Mouse (Mus musculus): Measurements from ENCODE around the gene Sdf4.

The Sdf4 gene

GRCm38 (mm10) chr4:156054606-156055005 is 61.9 kb downstream of the Sdf4 start:
- DNase-seq (ENCODE audit: inconsistent ontology term): no peak

GRCm38 (mm10) chr4:156055173-156055572 is 62.5 kb downstream of the Sdf4 start:
- DNase-seq (ENCODE audit: inconsistent ontology term): no peak

DNA sequence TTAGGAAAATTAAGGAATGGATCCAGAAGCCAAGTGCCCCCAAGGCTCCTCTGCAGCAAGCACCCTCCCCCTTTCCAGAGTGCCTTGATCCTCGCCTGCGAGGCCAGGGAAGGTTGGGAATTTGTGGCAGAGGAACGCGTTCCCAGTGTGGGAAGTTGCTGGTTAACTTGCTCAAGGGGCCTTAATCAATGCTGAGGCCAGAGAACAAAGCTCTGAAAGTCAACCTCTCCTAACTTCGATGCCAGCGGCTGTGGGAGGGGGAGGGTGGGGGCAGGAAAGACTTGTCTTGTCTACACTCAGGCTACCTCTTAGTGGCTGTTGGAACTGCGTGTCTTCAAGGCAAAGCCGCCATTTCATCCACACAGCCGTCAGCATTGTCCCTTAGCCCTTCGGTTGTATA is 65.0 kb downstream of the Sdf4 start:
- no peak for DNase-seq (ENCODE audit: inconsistent ontology term)

- DNase-seq (ENCODE audit: inconsistent ontology term): no peak
Observed at GRCm38 (mm10) chr4:156058826-156059225, 66.2 kb downstream of the Sdf4 start.

DNA sequence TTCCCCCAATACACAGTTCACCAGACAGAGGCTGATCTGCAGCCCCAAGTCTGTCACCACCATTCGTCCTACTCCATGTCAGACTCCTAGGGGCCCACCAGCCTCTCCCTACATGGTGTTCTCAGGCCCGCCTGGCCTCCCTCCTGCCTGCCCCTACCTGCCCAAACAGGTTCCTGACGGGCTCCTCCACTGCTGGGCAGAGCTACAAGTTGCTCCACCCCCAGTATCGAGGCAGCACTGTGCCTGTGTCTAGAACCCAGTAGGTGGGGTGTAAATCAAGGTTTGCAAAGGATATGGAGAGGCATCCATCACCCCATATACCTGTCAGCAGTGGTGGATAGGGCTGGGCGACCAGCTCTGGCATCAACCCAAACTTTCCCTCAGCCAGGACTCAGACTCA is 66.6 kb downstream of the Sdf4 start, which contains the start of gene Ttll10:
TSS of gene Ttll10 (minus strand) at position 154 of the 400 bp plus-strand sequence.
- no peak for DNase-seq (ENCODE audit: inconsistent ontology term)

DNA sequence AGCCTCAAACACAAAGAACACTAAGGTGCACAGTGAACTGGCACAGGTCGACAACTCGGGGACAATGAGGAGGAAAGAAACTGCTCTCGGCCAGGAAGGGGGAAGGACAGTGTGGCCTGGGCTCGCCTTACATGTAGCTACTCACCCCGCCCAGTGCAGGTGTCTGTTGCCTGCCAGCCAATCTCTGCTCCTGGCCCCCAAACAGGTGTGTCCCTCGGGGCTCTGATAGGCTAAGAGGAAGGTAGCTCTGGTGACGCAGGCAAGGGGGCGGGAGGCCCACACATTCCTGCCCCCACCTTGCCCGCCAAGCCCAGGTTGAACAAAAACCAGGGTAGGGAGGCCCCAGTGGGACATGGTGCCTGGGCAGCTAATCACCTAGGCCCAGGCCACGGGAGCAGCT is 67.0 kb downstream of the Sdf4 start:
- no peak for DNase-seq (ENCODE audit: inconsistent ontology term)
